Mouse (Mus musculus) liver, embryonic 14.5 days (tissue): ENCODE measurements around the gene Otc. TPM values are rescaled to one million over a fixed set of nuclear protein-coding genes. Genes with fewer than 3 reads are reported as not detected.

ENCODE experiments used
- ATAC-seq: fragments of 200-750 bp; cut with Nextera tagmentation; 2 replicates; pipeline ENCODE4 v1.8.0; 2017; ENCODE audit warnings: moderate number of reproducible peaks, mild to moderate bottlenecking, moderate library complexity; ENCODE audit not compliant: insufficient read depth
- DNase-seq, 3 experiments: peaks; one replicate each; pipeline ENCODE4 v3.0.0-alpha.2; 2012 to 2013; ENCODE audit warnings: low read depth in 3 of 3, low spot score in 3 of 3
- H3K27ac ChIP-seq: fragments of 300-500 bp; sonication (generic); 2 replicates; pipeline ENCODE4 v1.5.1; 2014; ENCODE audit warnings: moderate library complexity, mild to moderate bottlenecking, control low read depth, inconsistent platforms
- H3K27me3 ChIP-seq: fragments of 300-500 bp; sonication (generic); 2 replicates; pipeline ENCODE4 v1.6.1; 2014; ENCODE audit warnings: mild to moderate bottlenecking, low read length, moderate library complexity; ENCODE audit not compliant: control insufficient read depth, insufficient read depth
- H3K36me3 ChIP-seq: fragments of 300-500 bp; sonication (generic); replicated peaks from 2 replicates; pipeline ENCODE4 v1.6.1; 2014; ENCODE audit warnings: low read depth; ENCODE audit not compliant: control insufficient read depth, insufficient read depth
- H3K4me1 ChIP-seq, 2 experiments: fragments of 200-500 bp in 1 of 2; fragments of 300-500 bp in 1 of 2; sonication (generic) in 1 of 2; replicated peaks; 2 replicates each; pipeline ENCODE4 v1.6.1; 2012 to 2014; ENCODE audit warnings: antibody characterized with exemption in 1 of 2, inconsistent platforms in 1 of 2, low read length in 1 of 2; ENCODE audit not compliant: control insufficient read depth in 2 of 2, insufficient read depth in 2 of 2
- H3K4me2 ChIP-seq: fragments of 300-500 bp; sonication (generic); 2 replicates; pipeline ENCODE4 v1.6.1; 2014; ENCODE audit warnings: low read depth, mild to moderate bottlenecking, control low read depth, moderate library complexity
- H3K4me3 ChIP-seq, 2 experiments: fragments of 200-500 bp in 1 of 2; fragments of 300-500 bp in 1 of 2; sonication (generic) in 1 of 2; 2 replicates each; pipeline ENCODE4 v1.5.1; 2012 to 2014; ENCODE audit warnings: low read depth in 2 of 2, low read length in 2 of 2, mild to moderate bottlenecking in 2 of 2, control low read depth in 1 of 2, inconsistent platforms in 1 of 2, moderate library complexity in 1 of 2; ENCODE audit not compliant: insufficient read depth in 1 of 2
- H3K9ac ChIP-seq: fragments of 300-500 bp; sonication (generic); replicated peaks from 2 replicates; pipeline ENCODE4 v1.6.1; 2014; ENCODE audit warnings: mild to moderate bottlenecking, control low read depth, moderate library complexity
- H3K9me3 ChIP-seq: fragments of 300-500 bp; sonication (generic); 2 replicates; pipeline ENCODE4 v1.6.1; 2016; ENCODE audit warnings: low read length, mixed read lengths; ENCODE audit not compliant: control insufficient read depth
- CTCF ChIP-seq: IDR thresholded peaks from 2 replicates; pipeline ENCODE4 v1.5.1; 2016; ENCODE audit warnings: antibody characterized with exemption, low read depth, control low read depth
- EP300 ChIP-seq: IDR thresholded peaks from 2 replicates; pipeline ENCODE4 v1.6.1; 2016; ENCODE audit warnings: antibody characterized with exemption, low read depth
- WGBS: fragments of 180-500 bp; shearing (Covaris S2); extraction: QIAGEN DNeasy Blood & Tissue Kit; methylation state at CpG from one replicate; pipeline ENCODE4 v1.1.7; 2014; ENCODE audit not compliant: insufficient replicate concordance; 5-methylcytosine and 5-hydroxymethylcytosine counted together
- polyA plus RNA-seq, 2 experiments: library from polyadenylated mRNA; depleted of rRNA in 1 of 2; stranded (reverse) in 1 of 2; unstranded in 1 of 2; fragments of >200 nt; fragmentation: Nextera tagmentation in 1 of 2; extraction: Ambion mirVana in 1 of 2; gene quantifications; 2 replicates each; pipeline versions ENCODE4 v1.2.1 to v1.2.3; 2012 to 2014

Gene Otc
- polyA plus RNA-seq, 2 experiments: 17.7 to 36.5 TPM

GRCm38 (mm10) chrX:10258260-10258659, 6.2 kb downstream of the Otc start:
- no peak overlapping the region for H3K9ac ChIP-seq
- no peak overlapping the region for H3K27ac ChIP-seq
- no peak overlapping the region for H3K4me2 ChIP-seq
- H3K9me3 ChIP-seq: no peaks in the 10 kb centered on the region
- WGBS: 55% methylated on average over 5 of the region's 5 CpGs
- no peaks in the 10 kb centered on the region for H3K27me3 ChIP-seq
- DNase-seq: no peak
- no peak for TF ChIP-seq CTCF
- no peak for TF ChIP-seq EP300
- H3K4me3 ChIP-seq: no peak overlapping the region
- no peaks in the 10 kb centered on the region for H3K36me3 ChIP-seq
- H3K4me1 ChIP-seq: no peaks in the 10 kb centered on the region
- ATAC-seq: no peak

GRCm38 (mm10) chrX:10268308-10268707, 16.2 kb downstream of the Otc start:
- TF ChIP-seq CTCF (no peak), EP300 (no peak)
- Histone ChIP-seq H3K27me3 (no peaks in the 10 kb centered on the region), H3K4me2 (no peak overlapping the region), H3K9ac (no peak overlapping the region), H3K36me3 (no peaks in the 10 kb centered on the region), H3K4me1 (no peaks in the 10 kb centered on the region), H3K27ac (no peak overlapping the region), H3K9me3 (no peaks in the 10 kb centered on the region), H3K4me3 (no peak overlapping the region)
- WGBS: 49% methylated on average over 3 of the region's 3 CpGs
- DNase-seq (no peak), ATAC-seq (no peak)

- H3K4me3 ChIP-seq: no peak overlapping the region
- TF ChIP-seq CTCF (no peak), EP300 (no peak)
- H3K9ac ChIP-seq: no peak overlapping the region
- H3K36me3 ChIP-seq: no peaks in the 10 kb centered on the region
- no peaks in the 10 kb centered on the region for H3K9me3 ChIP-seq
- H3K27me3 ChIP-seq: no peaks in the 10 kb centered on the region
- no peaks in the 10 kb centered on the region for H3K4me1 ChIP-seq
- H3K27ac ChIP-seq: no peak overlapping the region
- ATAC-seq: no peak
- 67% methylated on average over 4 of the region's 4 CpGs for WGBS
- DNase-seq: no peak
- no peak overlapping the region for H3K4me2 ChIP-seq
Measured at GRCm38 (mm10) chrX:10268761-10269437, 16.8 kb downstream of the Otc start.

GRCm38 (mm10) chrX:10297341-10297740, 45.2 kb downstream of the Otc start:
- no peak overlapping the region for H3K4me2 ChIP-seq
- DNase-seq: no peak
- H3K4me1 ChIP-seq: no peaks in the 10 kb centered on the region
- no peak overlapping the region for H3K27ac ChIP-seq
- H3K36me3 ChIP-seq: no peaks in the 10 kb centered on the region
- no peak overlapping the region for H3K9ac ChIP-seq
- no peak for ATAC-seq
- no peaks in the 10 kb centered on the region for H3K27me3 ChIP-seq
- no peak for TF ChIP-seq CTCF
- TF ChIP-seq EP300: no peak
- no peaks in the 10 kb centered on the region for H3K9me3 ChIP-seq
- no peak overlapping the region for H3K4me3 ChIP-seq
- 75% methylated on average over 14 of the region's 14 CpGs for WGBS

- Histone ChIP-seq H3K27ac (no peak overlapping the region), H3K9ac (no peak overlapping the region), H3K4me3 (no peak overlapping the region), H3K4me1 (no peaks in the 10 kb centered on the region), H3K27me3 (no peaks in the 10 kb centered on the region), H3K36me3 (no peaks in the 10 kb centered on the region), H3K9me3 (no peaks in the 10 kb centered on the region), H3K4me2 (no peak overlapping the region)
- no peak for DNase-seq
- ATAC-seq: no peak
- 39% methylated on average over 4 of the region's 4 CpGs for WGBS
- TF ChIP-seq EP300 (no peak), CTCF (no peak)
Measured at GRCm38 (mm10) chrX:10318176-10318575, 66.1 kb downstream of the Otc start.
